ENCODE assay signal across 16 mouse cellular contexts in genomic region chr1:59926021-59926672, GRCm38 (mm10). TPM values are rescaled to one million over a fixed set of nuclear protein-coding genes. Genes with fewer than 3 reads are reported as not detected.
DNase-seq lines count a peak whose midpoint lies in the region; ATAC-seq lines count a peak whose summit lies in the region.
"Had no signal": no experiment of that assay in that cellular context is flagged by ENCODE, and none has a peak within 500 bp of the region (broad histone marks: within the 10 kb centered on the region; RNA-seq: fewer than 3 reads in every experiment).

No protein-coding gene starts in this region.

- H3K9me3 ChIP-seq in embryonic facial prominence, embryonic 11.5 days (replicated peaks; ENCODE audit: control insufficient read depth, low read length) = no peaks in the 10 kb centered on the region
- no peaks in the 10 kb centered on the region for H3K9me3 ChIP-seq in embryonic facial prominence, embryonic 10.5 days
- no peaks in the 10 kb centered on the region for H3K9me3 ChIP-seq in hindbrain, embryonic 16.5 days (ENCODE audit: control insufficient read depth, low read length)
- peaks cover 4% of the 10 kb centered on the region; the same call in 1 of the 2 replicates for H3K9me3 ChIP-seq in hindbrain, embryonic 13.5 days
- H3K9me3 ChIP-seq in midbrain, embryonic 15.5 days = no peaks in the 10 kb centered on the region
- no peaks in the 10 kb centered on the region for H3K9me3 ChIP-seq in midbrain, embryonic 10.5 days (replicated peaks)
- H3K9me3 ChIP-seq in stomach, embryonic 15.5 days = no peaks in the 10 kb centered on the region; the same call in 1 of the 2 replicates
- H3K9me3 ChIP-seq: embryonic facial prominence, embryonic 15.5 days; heart, embryonic 15.5 days; limb, embryonic 12.5 days had no signal

- H3K9ac ChIP-seq in embryonic facial prominence, embryonic 11.5 days (replicated peaks; ENCODE audit: low read length) = no peak overlapping the region
- H3K9ac ChIP-seq in hindbrain, embryonic 16.5 days (ENCODE audit: low read depth, low read length) = no peak overlapping the region
- H3K9ac ChIP-seq in hindbrain, embryonic 13.5 days = no peak overlapping the region
- no peak overlapping the region for H3K9ac ChIP-seq in midbrain, embryonic 15.5 days
- no peak overlapping the region for H3K9ac ChIP-seq in stomach, embryonic 15.5 days
- H3K9ac ChIP-seq: embryonic facial prominence, embryonic 15.5 days; forebrain, postnatal 0 days; heart, embryonic 15.5 days; limb, embryonic 12.5 days; liver, postnatal 0 days had no signal

- WGBS in embryonic facial prominence, embryonic 11.5 days = 86% methylated on average over 3 of the region's 3 CpGs
- 82% methylated on average over 3 of the region's 3 CpGs for WGBS in embryonic facial prominence, embryonic 10.5 days
- WGBS in hindbrain, embryonic 16.5 days = 94% methylated on average over 3 of the region's 3 CpGs
- 90% methylated on average over 3 of the region's 3 CpGs for WGBS in hindbrain, embryonic 13.5 days
- 94% methylated on average over 3 of the region's 3 CpGs for WGBS in midbrain, embryonic 15.5 days
- WGBS in midbrain, embryonic 10.5 days = 97% methylated on average over 3 of the region's 3 CpGs
- 74% methylated on average over 3 of the region's 3 CpGs for WGBS in stomach, embryonic 15.5 days

- no peak overlapping the region for H3K27ac ChIP-seq in embryonic facial prominence, embryonic 11.5 days (replicated peaks; ENCODE audit: low read depth, low read length)
- H3K27ac ChIP-seq in embryonic facial prominence, embryonic 10.5 days (replicated peaks) = no peak overlapping the region
- no peak overlapping the region for H3K27ac ChIP-seq in hindbrain, embryonic 16.5 days (ENCODE audit: low read depth, low read length)
- no peak overlapping the region for H3K27ac ChIP-seq in hindbrain, embryonic 13.5 days
- no peak overlapping the region for H3K27ac ChIP-seq in midbrain, embryonic 15.5 days
- H3K27ac ChIP-seq in midbrain, embryonic 10.5 days (replicated peaks) = no peak overlapping the region
- H3K27ac ChIP-seq in stomach, embryonic 15.5 days = no peak overlapping the region
- H3K27ac ChIP-seq: embryonic facial prominence, embryonic 15.5 days; heart, embryonic 15.5 days; left cerebral cortex, adult 2 months; limb, embryonic 12.5 days had no signal

- no peak overlapping the region for H3K4me2 ChIP-seq in embryonic facial prominence, embryonic 11.5 days (ENCODE audit: low read depth, low read length)
- no peak overlapping the region for H3K4me2 ChIP-seq in hindbrain, embryonic 16.5 days (ENCODE audit: low read length)
- H3K4me2 ChIP-seq in hindbrain, embryonic 13.5 days = no peak overlapping the region
- no peak overlapping the region for H3K4me2 ChIP-seq in midbrain, embryonic 15.5 days
- no peak overlapping the region for H3K4me2 ChIP-seq in stomach, embryonic 15.5 days
- H3K4me2 ChIP-seq: embryonic facial prominence, embryonic 15.5 days; heart, embryonic 15.5 days; limb, embryonic 12.5 days had no signal

- no peaks in the 10 kb centered on the region for H3K4me1 ChIP-seq in embryonic facial prominence, embryonic 11.5 days (ENCODE audit: control insufficient read depth, insufficient read depth, low read length)
- H3K4me1 ChIP-seq in embryonic facial prominence, embryonic 10.5 days = peaks cover 9% of the 10 kb centered on the region; the same call in 1 of the 2 replicates
- no peaks in the 10 kb centered on the region; the same call in 1 of the 2 replicates for H3K4me1 ChIP-seq in hindbrain, embryonic 16.5 days (ENCODE audit: control insufficient read depth, insufficient read depth, low read depth, low read length)
- H3K4me1 ChIP-seq in hindbrain, embryonic 13.5 days (replicated peaks) = 0 out of 2 replicates have a peak, but pooled peaks cover 10% of the 10 kb centered on the region
- peaks cover 10% of the 10 kb centered on the region for H3K4me1 ChIP-seq in midbrain, embryonic 15.5 days
- H3K4me1 ChIP-seq in midbrain, embryonic 10.5 days = peaks cover 8% of the 10 kb centered on the region; the same call in 1 of the 2 replicates
- H3K4me1 ChIP-seq in stomach, embryonic 15.5 days = no peaks in the 10 kb centered on the region
- H3K4me1 ChIP-seq: limb, embryonic 12.5 days had no signal

- no peak overlapping the region for H3K4me3 ChIP-seq in embryonic facial prominence, embryonic 11.5 days (ENCODE audit: low read depth, low read length)
- H3K4me3 ChIP-seq in embryonic facial prominence, embryonic 10.5 days = no peak overlapping the region
- no peak overlapping the region for H3K4me3 ChIP-seq in hindbrain, embryonic 16.5 days (ENCODE audit: low read length)
- no peak overlapping the region for H3K4me3 ChIP-seq in hindbrain, embryonic 13.5 days
- H3K4me3 ChIP-seq in midbrain, embryonic 15.5 days = no peak overlapping the region
- no peak overlapping the region for H3K4me3 ChIP-seq in midbrain, embryonic 10.5 days
- H3K4me3 ChIP-seq in stomach, embryonic 15.5 days (replicated peaks) = no peak overlapping the region
- H3K4me3 ChIP-seq: embryonic facial prominence, embryonic 15.5 days; heart, embryonic 15.5 days; left cerebral cortex, adult 2 months; limb, embryonic 12.5 days had no signal

- no peak for DNase-seq in embryonic facial prominence, embryonic 11.5 days (ENCODE audit: low spot score)
- DNase-seq in embryonic facial prominence, embryonic 10.5 days (ENCODE audit: low spot score) = no peak
- no peak for DNase-seq in midbrain, embryonic 10.5 days (ENCODE audit: low spot score)
- DNase-seq in spleen, postnatal 36 days (ENCODE audit: low spot score in 2 of 2) = no peak
- DNase-seq: forebrain, postnatal 0 days; gastrocnemius, postnatal 14 days; liver, postnatal 0 days; thymus, postnatal 14 days had no signal

- H3K36me3 ChIP-seq in embryonic facial prominence, embryonic 11.5 days (replicated peaks; ENCODE audit: control insufficient read depth, insufficient read depth, low read depth, low read length) = no peaks in the 10 kb centered on the region
- H3K36me3 ChIP-seq in embryonic facial prominence, embryonic 10.5 days (replicated peaks) = no peaks in the 10 kb centered on the region
- no peaks in the 10 kb centered on the region for H3K36me3 ChIP-seq in hindbrain, embryonic 16.5 days (ENCODE audit: control insufficient read depth, insufficient read depth, low read length)
- H3K36me3 ChIP-seq in hindbrain, embryonic 13.5 days = peaks cover 4% of the 10 kb centered on the region; the same call in 1 of the 2 replicates
- no peaks in the 10 kb centered on the region for H3K36me3 ChIP-seq in midbrain, embryonic 15.5 days (replicated peaks)
- no peaks in the 10 kb centered on the region for H3K36me3 ChIP-seq in midbrain, embryonic 10.5 days
- H3K36me3 ChIP-seq in stomach, embryonic 15.5 days = no peaks in the 10 kb centered on the region
- H3K36me3 ChIP-seq: embryonic facial prominence, embryonic 15.5 days; heart, embryonic 15.5 days; limb, embryonic 12.5 days had no signal

- 0 out of 2 replicates have a peak, but pooled peaks have one; percentile 44 for ATAC-seq in embryonic facial prominence, embryonic 11.5 days (replicated peaks; ENCODE audit: insufficient number of reproducible peaks, low FRiP score, low TSS enrichment, low read depth)
- peak; percentile 27; the same call in 1 of the 2 replicates for ATAC-seq in hindbrain, embryonic 16.5 days
- ATAC-seq in hindbrain, embryonic 13.5 days (ENCODE audit: low FRiP score) = no peak; the same call in 1 of the 2 replicates
- ATAC-seq in midbrain, embryonic 15.5 days (replicated peaks) = peak; percentile 23; the same call in 1 of the 2 replicates
- 0 out of 2 replicates have a peak, but pooled peaks have one; percentile 22 for ATAC-seq in stomach, embryonic 15.5 days (ENCODE audit: insufficient read depth, low FRiP score, low read depth)
- ATAC-seq: forebrain, postnatal 0 days; liver, postnatal 0 days had no signal

- H3K27me3 ChIP-seq in embryonic facial prominence, embryonic 11.5 days (ENCODE audit: control insufficient read depth, insufficient read depth, low read length) = no peaks in the 10 kb centered on the region
- H3K27me3 ChIP-seq in embryonic facial prominence, embryonic 10.5 days (replicated peaks; ENCODE audit: low read depth, poor library complexity, severe bottlenecking) = no peaks in the 10 kb centered on the region
- no peaks in the 10 kb centered on the region for H3K27me3 ChIP-seq in hindbrain, embryonic 16.5 days (replicated peaks; ENCODE audit: control insufficient read depth, insufficient read depth, low read length)
- no peaks in the 10 kb centered on the region for H3K27me3 ChIP-seq in hindbrain, embryonic 13.5 days
- H3K27me3 ChIP-seq in midbrain, embryonic 15.5 days (replicated peaks) = no peaks in the 10 kb centered on the region
- H3K27me3 ChIP-seq in midbrain, embryonic 10.5 days (ENCODE audit: low read depth, poor library complexity, severe bottlenecking) = no peaks in the 10 kb centered on the region
- no peaks in the 10 kb centered on the region for H3K27me3 ChIP-seq in stomach, embryonic 15.5 days (replicated peaks)
- H3K27me3 ChIP-seq: embryonic facial prominence, embryonic 15.5 days; heart, embryonic 15.5 days; limb, embryonic 12.5 days had no signal

RNA-seq across cellular contexts. Expression of gene Fam117b, which starts 13.3 kb away (rescaled TPM):
- polyA plus RNA-seq in embryonic facial prominence, embryonic 11.5 days (2014; fragmentation: Nextera tagmentation; extraction: Ambion mirVana) = 14.6 and 15.0 TPM in 2 replicates
- 11.2 and 11.5 TPM in 2 replicates for polyA plus RNA-seq in embryonic facial prominence, embryonic 10.5 days (2016; fragmentation: Nextera tagmentation; extraction: Ambion mirVana)
- polyA plus RNA-seq in hindbrain, embryonic 16.5 days (2015; fragmentation: Nextera tagmentation; extraction: Ambion mirVana) = 24.0 and 31.6 TPM in 2 replicates
- 28.9 and 29.2 TPM in 2 replicates for polyA plus RNA-seq in hindbrain, embryonic 13.5 days (2015; fragmentation: Nextera tagmentation; extraction: Ambion mirVana)
- polyA plus RNA-seq in midbrain, embryonic 15.5 days (2015; fragmentation: Nextera tagmentation; extraction: Ambion mirVana) = 44.3 and 48.2 TPM in 2 replicates
- polyA plus RNA-seq in midbrain, embryonic 10.5 days (2016; fragmentation: Nextera tagmentation; extraction: Ambion mirVana) = 8.5 and 11.3 TPM in 2 replicates
- 7.0 and 8.0 TPM in 2 replicates for polyA plus RNA-seq in stomach, embryonic 15.5 days (2015; fragmentation: Nextera tagmentation; extraction: Ambion mirVana)
